Mouse (Mus musculus) E14TG2a.4 (cell line): ENCODE results near the gene Ppia.

Experiments used
- H3K27me3 ChIP-seq: 2 replicates; pipeline ENCODE4 v1.6.1; 2014; ENCODE audit warnings: low read length, control low read depth; ENCODE audit not compliant: insufficient read depth
- H3K36me3 ChIP-seq: 2 replicates; pipeline ENCODE4 v1.6.1; 2014; ENCODE audit warnings: low read length, control low read depth; ENCODE audit not compliant: insufficient read depth
- H3K4me1 ChIP-seq: replicated peaks from 2 replicates; pipeline ENCODE4 v1.6.1; 2014; ENCODE audit warnings: low read depth, low read length, control low read depth
- H3K4me3 ChIP-seq: replicated peaks from 2 replicates; pipeline ENCODE4 v1.5.1; 2014; ENCODE audit warnings: mild to moderate bottlenecking, low read length
- H3K9me3 ChIP-seq: 2 replicates; pipeline ENCODE4 v1.6.1; 2014; ENCODE audit warnings: low read length, control low read depth
- CTCF ChIP-seq: conservative IDR thresholded peaks from 2 replicates; pipeline ENCODE4 v1.5.1; 2014; ENCODE audit warnings: low read length
- NANOG ChIP-seq: IDR thresholded peaks from 2 replicates; pipeline ENCODE4 v1.6.1; 2014; ENCODE audit warnings: borderline replicate concordance, low read length, mixed read lengths
- POU5F1 ChIP-seq: IDR thresholded peaks from 2 replicates; pipeline ENCODE4 v1.6.1; 2014; ENCODE audit warnings: low read length, borderline replicate concordance

Gene Ppia

GRCm38 (mm10) chr11:6463159-6463837, 48.1 kb downstream of the Ppia start:
- Histone ChIP-seq H3K27me3 (no peaks in the 10 kb centered on the region), H3K4me3 (no peak overlapping the region), H3K9me3 (peaks cover 4% of the 10 kb centered on the region; the same call in 1 of the 2 replicates), H3K4me1 (peaks cover 26% of the 10 kb centered on the region), H3K36me3 (peaks cover 27% of the 10 kb centered on the region)
- TF ChIP-seq CTCF (no peak), POU5F1 (no peak), NANOG (no peak)

- Histone ChIP-seq H3K9me3 (peaks cover 4% of the 10 kb centered on the region; the same call in 1 of the 2 replicates), H3K4me3 (no peak overlapping the region), H3K4me1 (peaks cover 42% of the 10 kb centered on the region), H3K36me3 (peaks cover 44% of the 10 kb centered on the region), H3K27me3 (no peaks in the 10 kb centered on the region)
- TF ChIP-seq POU5F1 (no peak), CTCF (peak; percentile 24; the same call in 1 of the 2 replicates)
Measured at GRCm38 (mm10) chr11:6465122-6465521, 49.9 kb downstream of the Ppia start.

- Histone ChIP-seq H3K9me3 (no peaks in the 10 kb centered on the region), H3K4me1 (peaks cover 76% of the 10 kb centered on the region)
Measured at GRCm38 (mm10) chr11:6468541-6468940, 53.3 kb downstream of the Ppia start.

More at GRCm38 (mm10) chr11:6468541-6468940, 53.3 kb downstream of the Ppia start:
- TF ChIP-seq CTCF, result no peak
- TF ChIP-seq NANOG, result no peak
- TF ChIP-seq POU5F1, result no peak
- Histone ChIP-seq H3K27me3 (no peaks in the 10 kb centered on the region), H3K36me3 (peaks cover 78% of the 10 kb centered on the region), H3K4me3 (no peak overlapping the region)
